Mouse (Mus musculus) lung, adult 2 months (tissue): ENCODE results near the gene Ppm1m. TPM values are rescaled to one million over a fixed set of nuclear protein-coding genes. Genes with fewer than 3 reads are reported as not detected.

Experiments
- DNase-seq: peaks from one replicate; pipeline ENCODE4 v3.0.0; 2022
- H3K4me1 ChIP-seq: fragments of 200-500 bp; 2 replicates; pipeline ENCODE4 v1.6.1; 2011; ENCODE audit warnings: low read length; ENCODE audit not compliant: control insufficient read depth, insufficient read depth
- H3K4me3 ChIP-seq: fragments of 200-500 bp; replicated peaks from 2 replicates; pipeline ENCODE3; 2011; ENCODE audit warnings: low read depth, mild to moderate bottlenecking, control low read depth, low read length; ENCODE audit errors: extremely low read depth
- CTCF ChIP-seq: fragments of 200-500 bp; IDR thresholded peaks from 2 replicates; pipeline ENCODE4 v1.5.1; 2011; ENCODE audit warnings: mild to moderate bottlenecking, low read length, control low read depth; ENCODE audit not compliant: insufficient read depth
- POLR2A ChIP-seq: fragments of 200-500 bp; IDR thresholded peaks from 2 replicates; pipeline ENCODE4 v1.6.1; 2011; ENCODE audit warnings: low read depth, mild to moderate bottlenecking, control low read depth, low read length, borderline replicate concordance; ENCODE audit errors: extremely low read depth
- WGBS: fragments of 180-500 bp; shearing (Covaris S2); methylation state at CpG from one replicate; pipeline ENCODE4 v1.1.7; 2018; 5-methylcytosine and 5-hydroxymethylcytosine counted together
- polyA plus RNA-seq: library from polyadenylated mRNA; depleted of rRNA; stranded (reverse); fragments of >200 nt; gene quantifications from 2 replicates; pipeline ENCODE4 v1.2.3, GENCODE M21; 2012

Ppm1m gene
- polyA plus RNA-seq, 1 experiment, result 60.7 TPM

- Histone ChIP-seq H3K4me1 (peaks cover 28% of the 10 kb centered on the region), H3K4me3 (no peak overlapping the region)
- no peak for DNase-seq
- WGBS, result 83% methylated on average over 3 of the region's 3 CpGs
- TF ChIP-seq CTCF, result no peak
- no peak for TF ChIP-seq POLR2A
These were observed 33.4 kb upstream of the Ppm1m start for GRCm38 (mm10) chr9:106232956-106233355.

GRCm38 (mm10) chr9:106231816-106232215 lies 32.3 kb upstream of the Ppm1m start:
- Histone ChIP-seq H3K4me1 (peaks cover 26% of the 10 kb centered on the region), H3K4me3 (no peak overlapping the region)
- no peak for DNase-seq
- no peak for TF ChIP-seq POLR2A
- peak; percentile 21; the same call in 1 of the 2 replicates for TF ChIP-seq CTCF
- 73% methylated on average over 4 of the region's 4 CpGs for WGBS

GRCm38 (mm10) chr9:106231220-106231619 lies 31.7 kb upstream of the Ppm1m start:
- DNase-seq, result no peak
- 48% methylated on average over 7 of the region's 7 CpGs for WGBS
- TF ChIP-seq CTCF, result 0 out of 2 replicates have a peak, but pooled peaks have one; percentile 0
- TF ChIP-seq POLR2A, result peak; percentile 19; the same call in 1 of the 2 replicates

GRCm38 (mm10) chr9:106230734-106231106 lies 31.2 kb upstream of the Ppm1m start:
- TF ChIP-seq POLR2A (no peak), CTCF (0 out of 2 replicates have a peak, but pooled peaks have one; percentile 12)
- WGBS, result 31% methylated on average over 3 of the region's 3 CpGs
- peaks cover 27% of the 10 kb centered on the region for H3K4me1 ChIP-seq
- no peak for DNase-seq
- no peak overlapping the region for H3K4me3 ChIP-seq

More at GRCm38 (mm10) chr9:106231220-106231619, 31.7 kb upstream of the Ppm1m start:
- Histone ChIP-seq H3K4me3 (no peak overlapping the region), H3K4me1 (peaks cover 25% of the 10 kb centered on the region)

GRCm38 (mm10) chr9:106230051-106230733 lies 30.6 kb upstream of the Ppm1m start:
- DNase-seq, result no peak
- WGBS, result 62% methylated on average over 9 of the region's 9 CpGs

GRCm38 (mm10) chr9:106227790-106228429 lies 28.4 kb upstream of the Ppm1m start:
- TF ChIP-seq POLR2A, result no peak
- no peak for TF ChIP-seq CTCF
- 35% methylated on average over 8 of the region's 8 CpGs for WGBS
- peaks cover 30% of the 10 kb centered on the region for H3K4me1 ChIP-seq
- H3K4me3 ChIP-seq, result no peak overlapping the region
- no peak for DNase-seq

More at GRCm38 (mm10) chr9:106230051-106230733, 30.6 kb upstream of the Ppm1m start:
- TF ChIP-seq POLR2A (0 out of 2 replicates have a peak, but pooled peaks have one; percentile 16), CTCF (no peak)
- Histone ChIP-seq H3K4me3 (no peak overlapping the region), H3K4me1 (peaks cover 30% of the 10 kb centered on the region)

GRCm38 (mm10) chr9:106226151-106226682 lies 26.7 kb upstream of the Ppm1m start:
- Histone ChIP-seq H3K4me1 (peaks cover 23% of the 10 kb centered on the region), H3K4me3 (peak overlapping the region; percentile 53)
- WGBS, result 8% methylated on average over 34 of the region's 34 CpGs
- TF ChIP-seq CTCF (no peak), POLR2A (peak; percentile 16; the same call in 1 of the 2 replicates)
- DNase-seq, result no peak

- no peak for TF ChIP-seq POLR2A
- no peak for TF ChIP-seq CTCF
- 63% methylated on average over 24 of the region's 24 CpGs for WGBS
- peak overlapping the region; percentile 35 for H3K4me3 ChIP-seq
- DNase-seq, result no peak
- peaks cover 23% of the 10 kb centered on the region for H3K4me1 ChIP-seq
These were observed 26.1 kb upstream of the Ppm1m start for GRCm38 (mm10) chr9:106225469-106226150.

GRCm38 (mm10) chr9:106222994-106223393 lies 23.4 kb upstream of the Ppm1m start:
- 93% methylated on average over 4 of the region's 4 CpGs for WGBS

More at GRCm38 (mm10) chr9:106222994-106223393, 23.4 kb upstream of the Ppm1m start:
- TF ChIP-seq CTCF, result no peak
- TF ChIP-seq POLR2A, result no peak
- Histone ChIP-seq H3K4me3 (peak overlapping the region; percentile 5), H3K4me1 (peaks cover 15% of the 10 kb centered on the region)
- no peak for DNase-seq
